Mouse (Mus musculus): ENCODE measurements around the gene Gm21637. TPM values are rescaled to one million over a fixed set of nuclear protein-coding genes. Genes with fewer than 3 reads are reported as not detected.
"Not testable (repeated sequence)": the region's sequence is repeated elsewhere in the genome, so short reads cannot be mapped to it uniquely, and the experiment has no call there.

The Gm21637 gene
- not detected in 2 replicates for polyA plus RNA-seq (2015; fragmentation: Nextera tagmentation; extraction: Ambion mirVana)

DNA sequence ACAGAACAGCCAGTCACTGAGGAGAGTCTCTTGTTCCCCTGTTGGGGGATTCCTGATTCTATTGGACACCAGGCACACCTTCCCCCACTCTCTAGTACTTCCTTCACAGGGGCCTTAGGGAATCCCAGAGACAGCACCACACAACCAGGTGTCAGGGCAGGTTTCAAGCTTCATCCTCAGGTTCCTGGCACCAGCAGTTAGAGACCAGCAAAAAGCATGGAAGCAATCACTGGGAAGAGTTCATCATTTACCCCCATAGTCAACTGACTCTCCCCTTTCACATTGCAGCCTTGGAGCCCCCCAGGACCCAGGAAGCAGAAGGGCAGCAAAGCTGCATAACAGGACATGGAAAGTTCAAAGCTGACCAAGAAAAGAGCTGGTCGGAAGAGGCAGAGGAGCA is at the start of gene Gm21637:
Gm21637 (plus strand) TSS at position 301 of the 400 bp plus-strand sequence.
- not testable (repeated sequence) for H3K4me2 ChIP-seq (replicated peaks; ENCODE audit: low read depth)

More for the DNA sequence above, at the start of gene Gm21637:
- H3K9me3 ChIP-seq (ENCODE audit: control insufficient read depth, low read length); DNase-seq (ENCODE audit: low spot score); ATAC-seq (ENCODE audit: low FRiP score, low TSS enrichment); H3K4me1 ChIP-seq (replicated peaks; ENCODE audit: control insufficient read depth, insufficient read depth); H3K9ac ChIP-seq (ENCODE audit: low read length); H3K4me3 ChIP-seq (ENCODE audit: low read depth, low read length); H3K27me3 ChIP-seq (ENCODE audit: control insufficient read depth, insufficient read depth, low read length); H3K36me3 ChIP-seq (ENCODE audit: control insufficient read depth, insufficient read depth, low read length); H3K27ac ChIP-seq (replicated peaks): not testable (repeated sequence)
- WGBS: no CpG with 5 or more reads among the region's 1 CpGs

Other genes with a start within 250 kb of the Gm21637 start
- not detected in 2 replicates for gene Btbd35f25, start 244.9 kb upstream of the Gm21637 start, polyA plus RNA-seq (2015; fragmentation: Nextera tagmentation; extraction: Ambion mirVana)
- gene Btbd35f22, start 85.8 kb downstream of the Gm21637 start, polyA plus RNA-seq (2015; fragmentation: Nextera tagmentation; extraction: Ambion mirVana): not detected in 2 replicates

Data from stomach, postnatal 0 days (tissue).